Mouse (Mus musculus): ENCODE measurements around the gene Unc13b.

- TF ChIP-seq CTCF (IDR thresholded peaks at IDR 0.05; ENCODE audit: low read depth, low read length): no peak
- TF ChIP-seq POLR2A (IDR thresholded peaks at IDR 0.05; ENCODE audit: borderline replicate concordance, low read depth, low read length): no peak
Measured at GRCm38 (mm10) chr4:43058753-43059654, at the start of gene Unc13b.
